Mouse (Mus musculus) heart, postnatal 0 days (tissue): Measurements from ENCODE around the gene Serpinh1.

ENCODE experiments used
- CTCF ChIP-seq: IDR thresholded peaks from 2 replicates; pipeline ENCODE4 v1.5.1; 2016; ENCODE audit warnings: antibody characterized with exemption, control low read depth, low read depth
- EP300 ChIP-seq: IDR thresholded peaks from 2 replicates; pipeline ENCODE4 v1.6.1; 2016; ENCODE audit warnings: antibody characterized with exemption, low read depth

DNA sequence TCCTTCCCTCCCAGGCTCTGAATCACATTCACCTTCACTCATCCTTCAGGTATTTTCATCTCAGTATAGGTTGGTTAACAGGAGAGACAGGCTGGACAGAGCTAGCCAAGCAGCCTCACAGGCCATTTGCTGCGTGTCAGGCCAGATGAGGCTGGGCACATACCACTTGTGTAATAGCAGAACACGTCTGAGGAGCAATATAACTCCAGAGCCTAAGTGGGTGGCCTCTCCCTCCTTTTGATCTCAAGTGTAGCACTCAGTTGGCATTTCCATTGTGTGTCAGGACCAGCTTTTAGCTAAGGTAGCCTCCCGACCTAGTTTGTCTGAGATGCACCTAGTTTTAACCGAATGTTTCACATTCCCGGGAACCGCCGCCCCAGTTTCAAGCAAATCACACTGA is 36.8 kb downstream of the Serpinh1 start:
- TF ChIP-seq CTCF = no peak
- TF ChIP-seq EP300 = no peak
